Mouse (Mus musculus): ENCODE data around the gene Ttc3.

Gene Ttc3

GRCm38 (mm10) chr16:94358091-94358490 is 12.3 kb upstream of the Ttc3 start:
- no peak for DNase-seq (ENCODE audit: low read depth, low spot score)

- no peak for DNase-seq (ENCODE audit: low read depth, low spot score)
Measured at GRCm38 (mm10) chr16:94360578-94361350, 9.7 kb upstream of the Ttc3 start.

- DNase-seq (ENCODE audit: low read depth, low spot score) = no peak
Measured at GRCm38 (mm10) chr16:94362174-94362873, 8.1 kb upstream of the Ttc3 start.

- DNase-seq (ENCODE audit: low read depth, low spot score) = no peak
Measured at GRCm38 (mm10) chr16:94363814-94364213, 6.6 kb upstream of the Ttc3 start.

- DNase-seq (ENCODE audit: low read depth, low spot score) = no peak
Measured at GRCm38 (mm10) chr16:94365435-94365834, 5.0 kb upstream of the Ttc3 start.

GRCm38 (mm10) chr16:94369596-94370172 is 734 bp upstream of the Ttc3 start:
- no peak for DNase-seq (ENCODE audit: low read depth, low spot score)

- DNase-seq (ENCODE audit: low read depth, low spot score) = no peak
Measured at GRCm38 (mm10) chr16:94370915-94371300, 490 bp downstream of the Ttc3 start.

GRCm38 (mm10) chr16:94371301-94371931 is 998 bp downstream of the Ttc3 start, which contains the start of gene Pigp:
TSS of gene Pigp (minus strand) at chr16:94371842.
- peak; percentile 78 for DNase-seq (ENCODE audit: low read depth, low spot score)

GRCm38 (mm10) chr16:94379386-94379785 is 9.0 kb downstream of the Ttc3 start:
- DNase-seq (ENCODE audit: low read depth, low spot score) = no peak

- DNase-seq (ENCODE audit: low read depth, low spot score) = no peak
Measured at GRCm38 (mm10) chr16:94383277-94383676, 12.9 kb downstream of the Ttc3 start.

GRCm38 (mm10) chr16:94387690-94388089 is 17.3 kb downstream of the Ttc3 start:
- DNase-seq (ENCODE audit: low read depth, low spot score) = no peak

- no peak for DNase-seq (ENCODE audit: low read depth, low spot score)
Measured at GRCm38 (mm10) chr16:94392299-94392698, 21.9 kb downstream of the Ttc3 start.

GRCm38 (mm10) chr16:94395051-94395450 is 24.6 kb downstream of the Ttc3 start:
- no peak for DNase-seq (ENCODE audit: low read depth, low spot score)

- no peak for DNase-seq (ENCODE audit: low read depth, low spot score)
Measured at GRCm38 (mm10) chr16:94396641-94397040, 26.2 kb downstream of the Ttc3 start.

GRCm38 (mm10) chr16:94399141-94399540 is 28.7 kb downstream of the Ttc3 start:
- DNase-seq (ENCODE audit: low read depth, low spot score) = no peak

- no peak for DNase-seq (ENCODE audit: low read depth, low spot score)
Measured at GRCm38 (mm10) chr16:94401636-94402035, 31.2 kb downstream of the Ttc3 start.

- no peak for DNase-seq (ENCODE audit: low read depth, low spot score)
Measured at GRCm38 (mm10) chr16:94402185-94402584, 31.8 kb downstream of the Ttc3 start.

GRCm38 (mm10) chr16:94411287-94411686 is 40.9 kb downstream of the Ttc3 start:
- DNase-seq (ENCODE audit: low read depth, low spot score) = no peak

GRCm38 (mm10) chr16:94412198-94412597 is 41.8 kb downstream of the Ttc3 start:
- DNase-seq (ENCODE audit: low read depth, low spot score) = no peak

GRCm38 (mm10) chr16:94412760-94413159 is 42.3 kb downstream of the Ttc3 start:
- DNase-seq (ENCODE audit: low read depth, low spot score) = no peak

- DNase-seq (ENCODE audit: low read depth, low spot score) = no peak
Measured at GRCm38 (mm10) chr16:94414151-94414550, 43.7 kb downstream of the Ttc3 start.

GRCm38 (mm10) chr16:94420498-94420897 is 50.1 kb downstream of the Ttc3 start:
- no peak for DNase-seq (ENCODE audit: low read depth, low spot score)

Data from brain, embryonic 18.5 days (tissue).